Mouse (Mus musculus): ENCODE data around the gene Osgin1.

The Osgin1 gene

DNA sequence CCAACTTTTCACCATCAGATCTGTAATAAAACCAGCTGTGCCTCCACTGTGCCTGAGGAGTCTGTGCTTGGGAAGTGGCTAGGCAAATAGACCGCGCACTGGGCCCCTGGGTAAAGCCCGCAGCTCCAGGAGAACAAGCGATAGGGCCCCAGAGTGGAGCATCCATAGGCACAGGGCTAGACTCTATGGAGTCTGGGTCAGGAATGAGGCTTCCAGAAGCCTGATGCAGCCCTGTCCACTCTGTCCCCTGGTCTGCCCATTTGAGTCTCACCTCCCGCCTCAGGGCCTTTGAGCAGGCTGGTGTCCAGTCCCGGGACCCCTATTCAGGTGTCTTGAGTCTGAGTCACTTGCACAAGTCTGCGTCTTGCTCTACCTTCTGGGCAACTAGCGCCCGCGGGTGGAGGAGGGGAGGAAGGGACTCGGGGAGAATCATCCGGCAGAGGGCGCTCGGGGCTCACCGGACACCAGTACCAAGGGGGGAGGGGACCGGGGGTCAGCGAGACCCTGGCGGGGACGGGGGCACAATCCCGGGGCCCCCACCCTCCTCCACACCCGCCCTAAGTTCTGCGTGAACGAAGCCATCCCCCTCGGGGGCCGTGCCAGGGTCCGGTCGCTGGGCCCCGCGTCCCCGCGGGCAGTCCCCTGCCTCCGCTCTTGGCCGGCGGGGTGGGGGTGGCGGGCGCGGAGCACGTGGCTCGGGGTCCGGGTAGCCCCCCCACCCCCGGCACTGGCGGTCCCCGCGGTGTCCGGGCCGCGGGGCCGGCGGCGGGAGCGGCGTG is 12.5 kb downstream of the Osgin1 start, which contains the start of gene Necab2:
Necab2 (plus strand) TSS at position 509 of the 779 bp plus-strand sequence.
- DNase-seq: peak; percentile 86

DNA sequence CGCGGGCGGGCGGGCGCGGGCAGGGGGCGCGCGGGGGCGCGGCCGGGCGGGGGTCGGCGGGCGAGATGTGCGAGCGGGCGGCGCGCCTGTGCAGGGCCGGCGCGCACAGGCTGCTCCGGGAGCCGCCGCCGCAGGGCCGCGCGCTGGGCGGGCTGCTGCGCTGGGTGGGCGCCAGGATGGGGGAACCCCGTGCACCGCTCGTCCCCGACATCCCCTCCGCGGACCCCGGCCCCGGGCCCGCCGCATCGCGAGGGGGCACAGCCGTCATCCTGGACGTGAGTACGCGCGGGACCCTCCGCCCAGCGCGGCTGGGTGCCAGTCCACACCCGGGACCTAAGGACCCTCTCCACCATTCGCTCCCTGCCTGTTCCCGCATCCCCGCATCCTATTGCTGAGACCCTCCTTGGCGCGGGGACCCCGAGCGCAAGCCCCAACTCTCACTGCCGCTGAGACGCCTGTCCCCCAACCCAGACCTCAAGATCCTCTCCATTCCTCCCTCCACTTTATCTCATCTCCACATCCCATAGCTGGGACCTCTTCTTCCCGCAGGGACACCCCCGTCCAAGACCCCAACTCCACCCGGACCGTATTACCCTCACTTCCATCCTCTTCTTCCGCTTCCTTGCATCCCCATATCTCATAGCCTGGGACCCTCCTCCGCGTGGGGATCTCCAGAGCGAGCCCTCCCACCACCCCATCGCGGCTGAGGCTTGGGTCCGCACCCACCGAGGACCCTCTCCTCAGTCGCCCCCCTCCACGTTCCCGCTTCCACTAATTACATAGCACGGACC is 13.3 kb downstream of the Osgin1 start:
- no peak for DNase-seq

DNA sequence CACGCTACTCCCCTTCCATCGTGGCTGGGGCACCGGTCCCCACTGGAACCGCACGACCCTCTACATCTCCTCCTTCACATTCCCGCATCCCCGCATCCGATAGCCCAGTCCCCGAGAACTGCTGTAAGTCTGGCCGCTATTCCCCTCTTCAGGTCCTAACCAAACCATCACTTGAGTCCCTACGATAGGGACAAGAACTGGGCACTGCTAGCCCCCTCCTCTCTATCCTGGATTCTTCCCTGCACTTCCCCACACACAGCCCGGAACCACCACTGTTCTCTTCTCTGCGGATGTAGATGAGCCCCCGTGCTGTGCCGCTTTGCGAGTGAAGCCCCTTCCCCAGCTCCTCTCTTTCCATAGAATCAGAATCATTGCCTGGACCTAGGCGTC is 13.9 kb downstream of the Osgin1 start:
- no peak for DNase-seq

DNA sequence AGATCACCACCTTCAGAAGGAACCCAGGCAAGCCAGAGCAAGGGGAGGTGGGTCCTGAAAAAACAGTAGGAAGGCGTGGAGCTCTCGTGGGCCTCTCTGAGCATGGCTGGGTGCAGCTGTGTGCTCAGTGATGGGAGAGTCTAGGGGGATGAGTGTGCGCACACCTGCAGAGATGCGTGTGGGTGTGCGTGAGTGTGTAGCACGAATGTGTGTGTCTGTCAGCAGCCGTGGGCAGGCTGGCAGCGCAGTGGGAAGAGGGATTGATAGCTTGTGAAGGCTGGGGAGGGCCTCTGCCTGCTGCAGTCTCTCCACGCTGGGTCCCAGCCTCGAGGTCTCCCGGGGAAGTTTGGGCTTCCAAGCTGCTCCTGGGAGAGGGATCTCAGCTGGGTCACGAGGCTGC is 15.7 kb downstream of the Osgin1 start:
- DNase-seq: no peak

DNA sequence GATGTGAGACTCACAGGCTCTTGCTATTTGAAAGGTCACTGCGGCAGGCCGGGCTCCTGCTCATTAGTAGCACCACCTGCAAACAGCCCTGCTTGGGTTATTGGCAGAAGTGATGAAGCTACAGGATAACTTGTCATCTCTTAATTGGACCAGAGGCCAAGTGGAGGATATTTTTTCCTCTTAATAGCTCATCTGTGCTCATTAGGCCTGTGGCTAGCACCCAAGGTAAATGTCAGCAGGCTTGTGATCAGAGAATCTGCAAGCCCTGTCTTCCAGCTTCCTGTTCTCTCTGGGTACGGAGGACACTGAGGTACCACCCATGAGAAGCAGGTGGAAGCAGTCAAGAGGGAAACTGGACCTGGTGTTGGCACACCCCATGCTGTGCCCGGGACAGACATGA is 17.2 kb downstream of the Osgin1 start:
- no peak for DNase-seq

DNA sequence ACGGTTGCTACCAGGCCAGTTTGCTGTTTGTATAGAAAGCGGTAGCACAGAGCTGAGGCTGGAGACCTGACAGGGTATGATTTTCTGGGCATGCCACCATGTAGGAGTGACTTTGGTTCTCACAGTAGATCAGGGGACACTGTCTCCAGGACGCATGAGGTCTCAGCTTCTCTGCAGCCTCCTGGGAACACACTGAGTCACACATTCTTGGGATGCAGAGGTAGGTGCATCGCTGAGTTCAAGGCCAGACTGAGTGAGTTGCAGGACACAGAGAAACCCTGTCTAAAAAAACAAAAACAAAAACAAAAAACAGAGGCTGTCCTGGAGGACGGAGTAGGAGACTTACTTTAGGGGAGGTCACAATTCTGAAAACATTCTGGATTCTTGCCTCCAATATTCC is 19.0 kb downstream of the Osgin1 start:
- DNase-seq: no peak

DNA sequence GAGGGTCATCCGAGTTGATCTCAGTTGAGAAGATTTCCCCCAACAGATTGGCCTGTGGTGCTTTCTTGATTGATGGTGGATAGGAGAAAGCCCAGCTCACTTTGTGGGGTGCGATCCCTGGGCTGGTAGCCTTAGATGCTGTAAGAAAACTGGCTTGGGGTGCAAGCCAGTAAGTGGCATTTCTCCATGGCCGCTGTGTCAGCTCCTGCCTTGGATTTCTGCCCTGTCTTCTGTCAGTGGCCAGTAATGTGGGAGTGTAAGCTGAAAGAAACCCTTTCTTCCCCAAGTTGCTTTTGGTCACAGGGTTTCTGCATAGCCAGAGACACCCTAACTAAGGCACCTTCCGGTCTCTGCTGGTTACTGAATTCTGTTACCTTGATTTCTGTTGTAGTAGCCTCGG is 22.1 kb downstream of the Osgin1 start:
- DNase-seq: no peak

DNA sequence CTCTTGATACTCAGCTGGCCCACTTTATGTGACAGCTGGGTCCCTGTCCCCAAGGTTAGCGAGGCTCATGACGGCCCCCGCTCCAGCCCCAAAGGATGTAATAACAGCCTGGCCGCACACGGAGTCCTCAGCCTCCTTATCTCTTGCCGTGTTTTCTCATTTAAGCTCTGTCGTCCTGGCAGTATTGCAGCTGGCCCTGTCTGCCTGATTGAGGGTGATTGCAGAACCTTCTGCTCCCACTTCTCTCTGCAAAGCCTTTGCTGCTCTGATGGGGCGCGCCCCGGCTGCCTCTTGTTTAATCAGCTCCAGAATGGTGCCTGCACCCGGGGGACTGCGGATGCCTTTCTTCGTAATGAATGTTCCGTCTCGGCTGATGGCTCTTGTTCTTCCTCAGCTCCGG is 25.8 kb downstream of the Osgin1 start:
- DNase-seq: no peak

DNA sequence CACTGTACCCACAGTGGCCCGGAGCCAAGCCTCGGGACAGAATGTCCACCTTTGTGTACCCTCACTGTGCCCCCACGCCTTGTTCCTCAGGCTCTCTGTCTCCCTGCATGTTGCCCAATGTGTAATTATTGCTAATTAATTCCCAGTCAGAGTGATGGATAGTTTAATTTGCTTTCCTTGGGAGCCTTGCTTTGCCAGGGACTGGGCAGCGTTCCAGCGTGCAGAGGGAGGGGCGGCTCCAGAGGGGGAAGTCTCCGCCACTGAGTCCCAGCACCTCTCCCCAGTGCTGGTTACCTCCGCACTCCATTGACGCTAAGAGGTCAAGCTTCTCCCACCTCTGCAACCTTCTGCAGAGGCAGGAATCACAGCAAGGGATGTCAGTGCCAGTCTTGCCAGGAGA is 27.4 kb downstream of the Osgin1 start:
- DNase-seq: no peak

DNA sequence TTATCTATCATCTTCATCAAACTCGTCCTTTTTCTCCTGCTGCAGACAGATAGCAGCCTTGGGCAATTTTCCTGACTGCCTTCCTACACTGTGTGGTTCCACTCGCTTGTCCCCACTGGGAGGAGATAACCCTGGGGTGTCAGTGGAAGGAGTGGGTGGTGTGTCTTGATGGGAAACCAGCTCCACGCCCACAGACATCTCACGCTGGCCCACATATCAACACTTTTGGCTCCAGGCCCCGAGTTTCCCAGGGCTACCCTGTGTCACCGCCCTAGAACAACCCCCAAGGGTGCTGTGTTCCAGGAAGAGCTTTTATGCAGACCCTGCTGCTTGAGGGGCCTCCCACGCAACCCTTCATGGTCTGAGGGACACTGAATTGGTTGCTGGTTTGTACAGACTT is 29.8 kb downstream of the Osgin1 start:
- DNase-seq: no peak

DNA sequence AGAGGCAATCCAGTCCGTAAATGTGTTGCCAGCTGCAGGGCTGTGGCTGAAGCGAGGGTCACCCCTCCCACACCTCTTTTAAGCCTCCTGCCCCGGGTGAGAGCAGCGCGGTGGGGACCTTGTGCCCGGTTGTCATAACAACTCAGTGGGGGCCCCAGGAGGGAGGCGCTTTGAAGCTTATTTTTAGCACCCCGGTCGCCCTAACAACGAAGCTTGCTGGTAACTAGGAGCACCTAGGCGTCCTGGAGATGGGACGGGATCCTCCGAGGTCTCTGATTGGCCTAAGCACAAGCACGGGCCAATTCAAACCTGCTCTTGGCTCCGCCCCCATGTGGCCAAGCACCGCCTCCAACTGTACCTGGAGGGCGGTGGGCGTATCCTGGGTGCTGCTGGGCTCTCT is 32.2 kb downstream of the Osgin1 start:
- no peak for DNase-seq

DNA sequence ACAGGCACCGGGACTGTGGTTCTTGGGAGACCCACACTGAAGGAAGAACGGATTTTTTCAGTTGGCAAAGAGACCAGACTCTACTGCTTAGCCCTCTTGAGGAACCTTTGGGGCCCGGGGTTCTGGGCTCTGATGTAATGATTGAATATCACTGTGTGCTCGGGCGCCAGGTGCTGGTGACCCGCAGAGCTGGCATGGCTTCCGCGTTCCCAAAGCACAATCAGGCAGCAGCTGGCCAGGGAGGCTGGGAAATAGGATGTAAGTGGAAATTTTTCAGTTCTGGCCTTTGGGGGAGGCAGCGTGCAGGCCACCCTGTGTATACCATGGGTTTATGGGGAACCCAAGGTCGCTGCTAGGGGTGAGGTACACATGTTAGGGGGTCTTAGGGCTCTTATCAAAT is 32.9 kb downstream of the Osgin1 start:
- no peak for DNase-seq

DNA sequence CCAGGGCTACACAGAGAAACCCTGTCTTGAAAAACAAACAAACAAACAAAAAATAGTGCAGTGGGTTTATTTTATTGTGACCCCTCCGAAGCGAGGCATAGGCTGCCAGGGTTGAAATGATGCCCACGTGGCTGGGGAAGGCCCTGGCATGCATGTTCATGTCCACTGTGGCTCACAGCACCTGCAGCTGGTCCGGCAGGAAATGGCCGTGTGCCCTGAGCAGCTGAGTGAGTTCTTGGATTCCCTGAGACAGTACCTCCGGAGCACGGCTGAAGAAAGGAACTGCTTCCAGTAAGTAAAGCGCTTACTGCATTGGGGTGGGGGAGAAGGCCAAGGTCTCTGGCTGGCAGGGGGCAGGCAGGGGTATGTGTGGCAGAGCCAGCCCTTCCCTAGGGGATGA is 34.2 kb downstream of the Osgin1 start:
- DNase-seq: no peak

DNA sequence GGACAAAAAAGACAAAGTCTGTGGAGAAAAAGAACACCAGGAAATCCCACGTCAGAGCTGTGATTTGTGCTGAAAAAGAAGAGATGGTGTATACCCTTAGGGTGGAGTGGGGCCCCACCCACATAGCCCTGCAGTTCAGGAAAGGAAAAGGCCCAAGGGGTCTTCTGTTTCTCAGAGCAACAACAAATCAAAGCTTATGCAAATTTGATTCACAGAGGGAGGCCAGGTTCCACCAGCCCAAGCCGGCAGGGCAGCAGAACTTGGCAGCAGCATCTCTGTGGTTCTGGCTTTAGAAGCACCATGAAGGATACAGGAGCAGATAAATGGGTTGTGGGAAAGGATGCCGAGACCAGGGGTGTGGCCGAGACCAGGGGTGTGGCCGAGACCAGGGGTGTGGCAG is 44.8 kb downstream of the Osgin1 start:
- DNase-seq: no peak

DNA sequence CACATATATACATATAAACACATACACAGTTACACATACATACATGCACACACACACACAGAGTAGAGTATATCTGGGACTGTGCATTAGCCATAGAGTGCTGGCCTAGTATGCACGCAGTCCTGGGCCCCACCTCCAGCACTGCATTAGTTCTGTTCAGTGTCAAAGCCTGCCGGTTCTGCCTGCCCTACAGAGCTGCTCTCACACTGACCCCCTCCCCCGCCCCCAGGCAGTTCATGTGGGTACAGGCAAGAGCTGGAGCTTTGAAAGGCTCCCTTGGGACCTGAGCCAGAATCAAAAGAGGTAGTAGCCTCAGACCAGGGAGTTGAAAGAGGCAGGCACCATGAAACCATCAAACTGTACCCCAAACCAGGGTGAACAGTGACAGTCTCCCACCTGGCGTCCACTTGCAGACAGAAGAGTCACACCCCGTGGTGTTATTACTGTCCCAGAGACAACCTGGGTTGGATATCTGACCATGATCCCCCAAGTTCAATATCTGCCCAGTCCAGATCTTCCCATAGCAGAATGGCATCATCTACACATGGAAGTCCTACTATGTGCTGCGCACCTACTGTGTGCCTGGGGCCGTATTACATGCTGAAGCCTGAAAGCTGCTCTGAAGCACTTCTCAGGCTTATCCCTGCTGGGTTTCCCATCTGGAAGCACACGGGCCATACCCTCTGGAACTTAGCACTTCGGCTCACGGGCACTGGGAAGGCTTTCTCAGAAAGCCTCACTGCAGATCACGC is 50.4 kb downstream of the Osgin1 start:
- DNase-seq: peak; percentile 45 to 56

DNA sequence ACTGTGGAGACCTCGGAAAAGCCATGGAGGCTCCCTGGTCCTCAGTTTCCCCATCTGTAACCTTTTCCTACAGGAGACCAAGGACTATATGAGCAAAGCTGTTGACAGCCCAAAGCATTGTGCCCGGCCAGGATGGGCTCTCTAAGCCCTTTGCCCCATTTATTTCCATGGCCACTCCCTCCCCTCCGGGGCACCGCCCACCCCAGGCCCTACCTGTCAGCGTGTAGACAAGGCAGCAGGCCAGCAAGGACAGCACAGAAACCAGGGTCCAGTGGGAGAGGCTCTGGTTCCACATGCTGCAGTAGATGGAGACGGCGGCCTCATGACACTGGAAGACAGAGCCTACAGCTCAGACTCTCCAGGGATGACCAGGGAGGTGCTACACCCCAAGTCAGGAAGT is 53.2 kb downstream of the Osgin1 start:
- DNase-seq: no peak
